Mouse (Mus musculus) midbrain, postnatal 0 days (tissue): ENCODE measurements around the gene Srgap2. TPM values are rescaled to one million over a fixed set of nuclear protein-coding genes. Genes with fewer than 3 reads are reported as not detected.

Source experiments
- ATAC-seq: fragments of 200-750 bp; cut with Nextera tagmentation; 2 replicates; pipeline ENCODE4 v1.8.0; 2017; ENCODE audit warnings: moderate number of reproducible peaks, mild to moderate bottlenecking, moderate TSS enrichment, moderate library complexity; ENCODE audit not compliant: low FRiP score
- DNase-seq: peaks from one replicate; pipeline ENCODE4 v3.0.0-alpha.2; 2015; ENCODE audit warnings: low spot score
- H3K27ac ChIP-seq: fragments of 300-500 bp; sonication (generic); 2 replicates; pipeline ENCODE4 v1.5.1; 2014; ENCODE audit warnings: low read depth, mild to moderate bottlenecking, low read length, mixed read lengths
- H3K27me3 ChIP-seq: fragments of 300-500 bp; sonication (generic); 2 replicates; pipeline ENCODE4 v1.6.1; 2014; ENCODE audit warnings: low read length, control low read depth, mixed read lengths; ENCODE audit not compliant: insufficient read depth
- H3K36me3 ChIP-seq: fragments of 300-500 bp; sonication (generic); 2 replicates; pipeline ENCODE4 v1.6.1; 2014; ENCODE audit warnings: low read length, control low read depth, mixed read lengths; ENCODE audit not compliant: insufficient read depth
- H3K4me1 ChIP-seq: fragments of 300-500 bp; sonication (generic); 2 replicates; pipeline ENCODE4 v1.6.1; 2014; ENCODE audit warnings: mild to moderate bottlenecking, control low read depth, antibody characterized with exemption, low read length, mixed read lengths; ENCODE audit not compliant: insufficient read depth
- H3K4me2 ChIP-seq: fragments of 300-500 bp; sonication (generic); 2 replicates; pipeline ENCODE4 v1.6.1; 2014; ENCODE audit warnings: low read depth, mild to moderate bottlenecking, low read length, mixed read lengths; ENCODE audit not compliant: poor library complexity, severe bottlenecking
- H3K4me3 ChIP-seq: fragments of 300-500 bp; sonication (generic); 2 replicates; pipeline ENCODE4 v1.5.1; 2014; ENCODE audit warnings: low read depth, mild to moderate bottlenecking, low read length, moderate library complexity
- H3K9ac ChIP-seq: fragments of 300-500 bp; sonication (generic); replicated peaks from 2 replicates; pipeline ENCODE4 v1.6.1; 2014; ENCODE audit warnings: mild to moderate bottlenecking, low read length, moderate library complexity, mixed read lengths; ENCODE audit not compliant: poor library complexity, severe bottlenecking
- H3K9me3 ChIP-seq: fragments of 300-500 bp; sonication (generic); 2 replicates; pipeline ENCODE4 v1.6.1; 2016; ENCODE audit warnings: low read length, control low read depth
- CTCF ChIP-seq: IDR thresholded peaks from 2 replicates; pipeline ENCODE4 v1.5.1; 2016; ENCODE audit warnings: antibody characterized with exemption, mild to moderate bottlenecking
- WGBS: fragments of 180-500 bp; shearing (Covaris S2); extraction: QIAGEN DNeasy Blood & Tissue Kit; methylation state at CpG from one replicate; pipeline ENCODE4 v1.1.7; 2014; 5-methylcytosine and 5-hydroxymethylcytosine counted together
- polyA plus RNA-seq: library from polyadenylated mRNA; unstranded; fragments of >200 nt; fragmentation: Nextera tagmentation; extraction: Ambion mirVana; gene quantifications from 2 replicates; pipeline ENCODE4 v1.2.1, GENCODE M21; 2015
- total RNA-seq: library from RNA; depleted of rRNA; stranded (reverse); fragments of >200 nt; gene quantifications from 2 replicates; pipeline ENCODE4 v1.2.3, GENCODE M21; 2014

The Srgap2 gene
- total and polyA plus RNA-seq, 2 experiments from 2014 or later: 26.9 to 76.1 TPM

GRCm38 (mm10) chr1:131528561-131529166 lies 1.5 kb upstream of the Srgap2 start:
- Histone ChIP-seq H3K27me3 (no peaks in the 10 kb centered on the region), H3K4me2 (peak overlapping the region; percentile 79), H3K9me3 (no peaks in the 10 kb centered on the region), H3K36me3 (no peaks in the 10 kb centered on the region), H3K27ac (no peak overlapping the region), H3K4me1 (no peaks in the 10 kb centered on the region), H3K9ac (no peak overlapping the region), H3K4me3 (peak overlapping the region; percentile 62)
- ATAC-seq (no peak), DNase-seq (no peak)
- no peak for TF ChIP-seq CTCF
- WGBS: 2% methylated on average over 9 of the region's 9 CpGs

- Histone ChIP-seq H3K4me3 (peak overlapping the region; percentile 62), H3K4me1 (peaks cover 4% of the 10 kb centered on the region; the same call in 1 of the 2 replicates), H3K4me2 (peak overlapping the region; percentile 79), H3K9ac (no peak overlapping the region), H3K27ac (no peak overlapping the region), H3K27me3 (no peaks in the 10 kb centered on the region), H3K9me3 (no peaks in the 10 kb centered on the region), H3K36me3 (no peaks in the 10 kb centered on the region)
- TF ChIP-seq CTCF: no peak
- ATAC-seq: no peak
- peak; percentile 58 for DNase-seq
- under 1% methylated on average over 34 of the region's 34 CpGs for WGBS
Observed at GRCm38 (mm10) chr1:131528081-131528507, 942 bp upstream of the Srgap2 start.

GRCm38 (mm10) chr1:131526371-131527270 lies 531 bp downstream of the Srgap2 start:
- WGBS: under 1% methylated on average over 81 of the region's 81 CpGs
- H3K27me3 ChIP-seq: no peaks in the 10 kb centered on the region
- no peaks in the 10 kb centered on the region for H3K36me3 ChIP-seq
- H3K9ac ChIP-seq: peak overlapping the region; percentile 65
- peak; percentile 22 for ATAC-seq
- no peaks in the 10 kb centered on the region for H3K9me3 ChIP-seq
- peaks cover 11% of the 10 kb centered on the region; the same call in 1 of the 2 replicates for H3K4me1 ChIP-seq
- peak; percentile 72 for DNase-seq
- H3K4me3 ChIP-seq: peak overlapping the region; percentile 86
- peak overlapping the region; percentile 87 for H3K27ac ChIP-seq
- H3K4me2 ChIP-seq: peak overlapping the region; percentile 84
- TF ChIP-seq CTCF: peak; percentile 48; the same call in 1 of the 2 replicates

GRCm38 (mm10) chr1:131525586-131526271 lies 1.4 kb downstream of the Srgap2 start:
- peaks cover 11% of the 10 kb centered on the region; the same call in 1 of the 2 replicates for H3K4me1 ChIP-seq
- H3K36me3 ChIP-seq: no peaks in the 10 kb centered on the region
- peak overlapping the region; percentile 86 for H3K4me3 ChIP-seq
- no peaks in the 10 kb centered on the region for H3K27me3 ChIP-seq
- H3K4me2 ChIP-seq: peak overlapping the region; percentile 84
- DNase-seq (peak; percentile 55), ATAC-seq (no peak)
- peak overlapping the region; percentile 87 for H3K27ac ChIP-seq
- no peaks in the 10 kb centered on the region for H3K9me3 ChIP-seq
- peak overlapping the region; percentile 65 for H3K9ac ChIP-seq
- TF ChIP-seq CTCF: no peak
- under 1% methylated on average over 38 of the region's 41 CpGs for WGBS

- Histone ChIP-seq H3K4me3 (peak overlapping the region; percentile 86), H3K9ac (peak overlapping the region; percentile 65), H3K4me1 (peaks cover 11% of the 10 kb centered on the region; the same call in 1 of the 2 replicates), H3K4me2 (peak overlapping the region; percentile 84), H3K9me3 (no peaks in the 10 kb centered on the region), H3K27me3 (no peaks in the 10 kb centered on the region), H3K36me3 (no peaks in the 10 kb centered on the region), H3K27ac (peak overlapping the region; percentile 87)
- ATAC-seq (no peak), DNase-seq (peak; percentile 59)
- TF ChIP-seq CTCF: no peak
- under 1% methylated on average over 26 of the region's 26 CpGs for WGBS
Observed at GRCm38 (mm10) chr1:131525101-131525585, 2.0 kb downstream of the Srgap2 start.
